Mouse (Mus musculus) liver, embryonic 16.5 days (tissue): ENCODE data around the gene Apbb1ip. TPM values are rescaled to one million over a fixed set of nuclear protein-coding genes. Genes with fewer than 3 reads are reported as not detected.

Experiments
- ATAC-seq: fragments of 200-750 bp; cut with Nextera tagmentation; 2 replicates; pipeline ENCODE4 v1.8.0; 2017; ENCODE audit warnings: low read depth, mild to moderate bottlenecking, moderate number of reproducible peaks, moderate library complexity
- H3K27ac ChIP-seq: fragments of 300-500 bp; sonication (generic); 2 replicates; pipeline ENCODE4 v1.5.1; 2014; ENCODE audit warnings: mild to moderate bottlenecking, low read length
- H3K27me3 ChIP-seq: fragments of 300-500 bp; sonication (generic); 2 replicates; pipeline ENCODE4 v1.6.1; 2014; ENCODE audit warnings: low read depth, low read length, mixed read lengths; ENCODE audit not compliant: control insufficient read depth, insufficient read depth
- H3K36me3 ChIP-seq: fragments of 300-500 bp; sonication (generic); 2 replicates; pipeline ENCODE4 v1.6.1; 2014; ENCODE audit warnings: mild to moderate bottlenecking; ENCODE audit not compliant: control insufficient read depth, insufficient read depth
- H3K4me1 ChIP-seq: fragments of 300-500 bp; sonication (generic); 2 replicates; pipeline ENCODE4 v1.6.1; 2014; ENCODE audit warnings: low read depth, low read length, mixed read lengths; ENCODE audit not compliant: control insufficient read depth
- H3K4me2 ChIP-seq: fragments of 300-500 bp; sonication (generic); 2 replicates; pipeline ENCODE4 v1.6.1; 2014; ENCODE audit warnings: low read depth, low read length, mixed read lengths
- H3K4me3 ChIP-seq: fragments of 300-500 bp; sonication (generic); 2 replicates; pipeline ENCODE4 v1.5.1; 2014; ENCODE audit warnings: low read depth, mild to moderate bottlenecking, low read length
- H3K9ac ChIP-seq: fragments of 300-500 bp; sonication (generic); 2 replicates; pipeline ENCODE4 v1.6.1; 2014; ENCODE audit warnings: low read depth, low read length
- H3K9me3 ChIP-seq: fragments of 300-500 bp; sonication (generic); replicated peaks from 2 replicates; pipeline ENCODE4 v1.6.1; 2016; ENCODE audit warnings: low read length; ENCODE audit not compliant: control insufficient read depth
- WGBS: fragments of 180-500 bp; shearing (Covaris S2); extraction: QIAGEN DNeasy Blood & Tissue Kit; methylation state at CpG from one replicate; pipeline ENCODE4 v1.1.7; 2014; ENCODE audit not compliant: insufficient replicate concordance; 5-methylcytosine and 5-hydroxymethylcytosine counted together
- polyA plus RNA-seq: library from polyadenylated mRNA; unstranded; fragments of >200 nt; fragmentation: Nextera tagmentation; extraction: Ambion mirVana; gene quantifications from 2 replicates; pipeline ENCODE4 v1.2.1, GENCODE M21; 2015

Gene Apbb1ip
- polyA plus RNA-seq, 1 experiment from 2014 or later, result 9.4 TPM

- H3K4me1 ChIP-seq, result no peaks in the 10 kb centered on the region
- no peaks in the 10 kb centered on the region for H3K27me3 ChIP-seq
- 0 out of 2 replicates have a peak, but pooled peaks cover 3% of the 10 kb centered on the region for H3K9me3 ChIP-seq
- no peak for ATAC-seq
- 62% methylated on average over 2 of the region's 2 CpGs for WGBS
- no peak overlapping the region for H3K4me3 ChIP-seq
- no peak overlapping the region for H3K27ac ChIP-seq
- H3K4me2 ChIP-seq, result no peak overlapping the region
- peaks cover 4% of the 10 kb centered on the region for H3K36me3 ChIP-seq
- H3K9ac ChIP-seq, result no peak overlapping the region
These were observed 25.6 kb downstream of the Apbb1ip start for GRCm38 (mm10) chr2:22799430-22800041.

- Histone ChIP-seq H3K27me3 (no peaks in the 10 kb centered on the region), H3K4me3 (no peak overlapping the region), H3K9me3 (no peaks in the 10 kb centered on the region), H3K4me2 (no peak overlapping the region), H3K27ac (no peak overlapping the region), H3K36me3 (no peaks in the 10 kb centered on the region), H3K9ac (no peak overlapping the region), H3K4me1 (no peaks in the 10 kb centered on the region; the same call in 1 of the 2 replicates)
- no peak for ATAC-seq
- 40% methylated on average over 2 of the region's 2 CpGs for WGBS
These were observed 31.7 kb downstream of the Apbb1ip start for GRCm38 (mm10) chr2:22805589-22805988.

- Histone ChIP-seq H3K4me1 (no peaks in the 10 kb centered on the region; the same call in 1 of the 2 replicates), H3K4me2 (no peak overlapping the region), H3K27ac (peak overlapping the region; percentile 70), H3K9ac (no peak overlapping the region), H3K4me3 (no peak overlapping the region), H3K9me3 (no peaks in the 10 kb centered on the region), H3K27me3 (no peaks in the 10 kb centered on the region), H3K36me3 (no peaks in the 10 kb centered on the region)
- 61% methylated on average over 1 of the region's 1 CpGs for WGBS
- no peak for ATAC-seq
These were observed 32.7 kb downstream of the Apbb1ip start for GRCm38 (mm10) chr2:22806576-22806975.

GRCm38 (mm10) chr2:22807312-22807711 lies 33.4 kb downstream of the Apbb1ip start:
- Histone ChIP-seq H3K9me3 (no peaks in the 10 kb centered on the region), H3K27ac (peak overlapping the region; percentile 70), H3K36me3 (no peaks in the 10 kb centered on the region), H3K4me1 (no peaks in the 10 kb centered on the region; the same call in 1 of the 2 replicates), H3K4me3 (no peak overlapping the region), H3K9ac (no peak overlapping the region), H3K4me2 (no peak overlapping the region), H3K27me3 (no peaks in the 10 kb centered on the region)
- ATAC-seq, result no peak
- 13% methylated on average over 1 of the region's 1 CpGs for WGBS

- Histone ChIP-seq H3K36me3 (no peaks in the 10 kb centered on the region), H3K4me1 (no peaks in the 10 kb centered on the region; the same call in 1 of the 2 replicates), H3K9me3 (no peaks in the 10 kb centered on the region), H3K9ac (no peak overlapping the region), H3K4me2 (no peak overlapping the region), H3K4me3 (no peak overlapping the region), H3K27me3 (no peaks in the 10 kb centered on the region), H3K27ac (no peak overlapping the region)
- ATAC-seq, result 0 out of 2 replicates have a peak, but pooled peaks have one; percentile 19
- WGBS, result 68% methylated on average over 4 of the region's 4 CpGs
These were observed 37.0 kb downstream of the Apbb1ip start for GRCm38 (mm10) chr2:22810851-22811250.

- Histone ChIP-seq H3K36me3 (no peaks in the 10 kb centered on the region), H3K27ac (no peak overlapping the region), H3K27me3 (no peaks in the 10 kb centered on the region), H3K4me3 (no peak overlapping the region), H3K4me2 (no peak overlapping the region), H3K9ac (no peak overlapping the region), H3K9me3 (no peaks in the 10 kb centered on the region), H3K4me1 (no peaks in the 10 kb centered on the region; the same call in 1 of the 2 replicates)
- 56% methylated on average over 8 of the region's 8 CpGs for WGBS
- ATAC-seq, result 0 out of 2 replicates have a peak, but pooled peaks have one; percentile 32
These were observed 37.6 kb downstream of the Apbb1ip start for GRCm38 (mm10) chr2:22811466-22811865.

- Histone ChIP-seq H3K4me1 (no peaks in the 10 kb centered on the region; the same call in 1 of the 2 replicates), H3K9me3 (no peaks in the 10 kb centered on the region), H3K4me3 (no peak overlapping the region), H3K4me2 (no peak overlapping the region), H3K36me3 (no peaks in the 10 kb centered on the region; the same call in 1 of the 2 replicates), H3K27me3 (no peaks in the 10 kb centered on the region), H3K27ac (no peak overlapping the region), H3K9ac (no peak overlapping the region)
- ATAC-seq, result no peak
- 67% methylated on average over 5 of the region's 5 CpGs for WGBS
These were observed 40.0 kb downstream of the Apbb1ip start for GRCm38 (mm10) chr2:22813921-22814320.

- Histone ChIP-seq H3K4me1 (no peaks in the 10 kb centered on the region), H3K27ac (no peak overlapping the region), H3K36me3 (no peaks in the 10 kb centered on the region; the same call in 1 of the 2 replicates), H3K9me3 (no peaks in the 10 kb centered on the region), H3K4me2 (no peak overlapping the region), H3K27me3 (no peaks in the 10 kb centered on the region), H3K4me3 (no peak overlapping the region), H3K9ac (no peak overlapping the region)
- WGBS, result 89% methylated on average over 2 of the region's 2 CpGs
- no peak for ATAC-seq
These were observed 41.8 kb downstream of the Apbb1ip start for GRCm38 (mm10) chr2:22815674-22816073.

- Histone ChIP-seq H3K9ac (no peak overlapping the region), H3K36me3 (no peaks in the 10 kb centered on the region; the same call in 1 of the 2 replicates), H3K4me2 (no peak overlapping the region), H3K4me3 (no peak overlapping the region), H3K9me3 (no peaks in the 10 kb centered on the region), H3K27ac (no peak overlapping the region; the same call in 1 of the 2 replicates), H3K4me1 (no peaks in the 10 kb centered on the region), H3K27me3 (no peaks in the 10 kb centered on the region)
- WGBS, result 16% methylated on average over 1 of the region's 1 CpGs
- ATAC-seq, result no peak
These were observed 42.3 kb downstream of the Apbb1ip start for GRCm38 (mm10) chr2:22816231-22816630.
